Mouse (Mus musculus): ENCODE measurements at regions not wholly inside any gene's neighbourhood (a gene's known extent, or its start where the extent isn't known, plus 50 kb on each side); places are given as distances from the start of the nearest gene placed in this dataset.

DNA sequence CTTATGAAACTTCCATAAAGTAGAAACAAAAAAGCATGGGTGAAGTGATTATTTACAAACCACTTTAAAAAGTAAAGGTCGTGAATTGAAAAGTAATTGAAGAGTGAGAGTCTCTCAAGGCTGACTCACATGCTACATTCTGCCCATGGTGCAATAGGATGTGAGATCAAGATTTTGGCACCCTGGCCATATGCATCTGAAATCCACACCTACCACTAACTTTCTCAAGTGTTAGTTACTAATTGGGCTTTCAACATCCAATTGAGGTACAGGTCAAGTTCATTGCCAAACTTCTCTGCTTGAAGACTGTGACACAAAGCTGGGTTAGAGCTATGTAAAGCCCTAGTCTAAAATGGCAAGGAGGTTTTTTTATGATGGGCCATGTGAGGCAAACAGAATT is 369.7 kb downstream of the Rnf144a start:
- 81% methylated on average over 1 of the region's 1 CpGs for WGBS
- H3K27me3 ChIP-seq = no peaks in the 10 kb centered on the region
- no peak overlapping the region for H3K4me3 ChIP-seq (replicated peaks)
- no peaks in the 10 kb centered on the region for H3K4me1 ChIP-seq
- no peak overlapping the region for H3K4me2 ChIP-seq
- no peaks in the 10 kb centered on the region for H3K9me3 ChIP-seq
- H3K27ac ChIP-seq = no peak overlapping the region
- ATAC-seq (ENCODE audit: low FRiP score) = no peak
- H3K9ac ChIP-seq = no peak overlapping the region
- H3K36me3 ChIP-seq (replicated peaks) = no peaks in the 10 kb centered on the region

DNA sequence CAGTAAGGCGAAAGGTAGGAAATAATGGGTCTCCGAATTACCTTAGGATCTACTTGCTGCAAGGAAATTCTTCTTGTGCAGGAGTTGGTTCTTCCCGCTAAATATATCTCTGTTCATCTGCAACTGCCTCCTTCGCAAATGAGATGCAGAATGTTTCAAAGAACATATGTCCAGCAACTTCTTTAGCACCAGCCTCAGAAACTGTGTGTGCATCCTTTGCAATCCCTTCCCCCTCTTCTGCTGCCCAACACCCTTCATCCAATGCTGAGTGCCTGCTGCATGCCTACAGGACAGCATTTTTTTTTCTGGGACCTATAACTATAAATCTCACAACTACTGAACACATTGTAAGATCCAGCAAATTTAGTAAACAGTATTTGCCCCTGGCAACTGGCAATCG is 402.1 kb downstream of the Rnf144a start:
- H3K27me3 ChIP-seq = no peaks in the 10 kb centered on the region
- no peak overlapping the region for H3K4me3 ChIP-seq (replicated peaks)
- no peak overlapping the region for H3K9ac ChIP-seq
- ATAC-seq (ENCODE audit: low FRiP score) = no peak
- H3K4me1 ChIP-seq = no peaks in the 10 kb centered on the region
- WGBS = 88% methylated on average over 5 of the region's 5 CpGs
- no peak overlapping the region for H3K4me2 ChIP-seq
- H3K36me3 ChIP-seq (replicated peaks) = no peaks in the 10 kb centered on the region
- no peaks in the 10 kb centered on the region for H3K9me3 ChIP-seq
- H3K27ac ChIP-seq = no peak overlapping the region

DNA sequence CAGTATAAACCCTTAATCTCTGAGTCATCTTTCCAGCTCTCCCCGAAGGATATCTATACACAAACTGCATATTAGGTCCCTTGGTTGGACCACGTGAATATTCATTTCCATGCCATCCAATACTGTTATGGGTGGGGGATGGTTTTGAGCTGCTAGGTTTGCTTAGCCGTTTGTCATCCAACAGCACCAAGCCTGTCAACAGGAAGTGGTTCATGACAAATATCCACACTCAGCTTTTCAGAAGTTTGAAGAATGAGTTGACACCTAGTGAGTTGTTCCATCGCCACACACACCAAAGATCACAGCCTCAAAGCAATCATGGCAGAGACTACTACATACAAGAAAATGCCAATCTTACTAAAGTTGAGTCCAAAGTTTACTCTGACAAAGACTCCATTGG is 421.0 kb downstream of the Rnf144a start:
- Histone ChIP-seq H3K4me1 (no peaks in the 10 kb centered on the region), H3K27me3 (no peaks in the 10 kb centered on the region), H3K9ac (no peak overlapping the region), H3K36me3 (replicated peaks) (no peaks in the 10 kb centered on the region), H3K9me3 (no peaks in the 10 kb centered on the region), H3K4me2 (no peak overlapping the region), H3K4me3 (replicated peaks) (no peak overlapping the region), H3K27ac (no peak overlapping the region)
- ATAC-seq (ENCODE audit: low FRiP score) = no peak
- 88% methylated on average over 4 of the region's 4 CpGs for WGBS

DNA sequence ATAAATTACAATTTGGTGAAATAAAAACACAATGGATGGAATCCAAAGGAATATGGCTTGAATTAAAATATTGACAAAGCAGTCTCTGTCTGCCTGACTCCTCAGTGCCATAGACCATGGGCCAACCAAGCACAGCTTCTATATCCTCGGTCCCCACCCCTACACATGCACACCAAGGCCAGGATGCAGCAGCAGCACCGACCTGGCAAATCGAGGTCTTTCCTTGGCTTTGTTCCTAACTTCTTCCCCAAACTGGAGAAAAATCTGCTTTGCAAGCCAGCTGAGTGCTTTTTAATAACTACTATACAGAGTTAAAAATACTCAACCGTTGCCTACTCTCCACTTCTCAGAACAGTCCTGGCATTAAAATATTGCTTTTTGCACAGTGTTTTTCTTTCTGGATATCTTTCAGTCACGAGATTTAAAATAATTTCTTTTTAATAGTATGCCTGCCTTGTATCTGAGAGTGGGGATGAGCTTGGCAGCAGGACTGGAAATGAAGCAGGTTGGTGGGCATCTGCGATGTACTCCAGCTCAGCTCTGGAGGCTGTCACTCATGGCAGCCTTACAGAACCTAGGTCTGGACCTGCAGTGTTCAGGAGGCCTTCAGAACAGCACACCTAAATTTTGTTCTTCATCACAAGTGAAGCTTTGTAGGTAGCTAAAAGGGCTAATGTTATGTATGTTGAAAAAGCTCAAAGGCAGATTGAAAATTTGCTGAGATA is 423.1 kb downstream of the Rnf144a start:
- no peak overlapping the region for H3K4me3 ChIP-seq (replicated peaks)
- H3K27me3 ChIP-seq = no peaks in the 10 kb centered on the region
- H3K27ac ChIP-seq = no peak overlapping the region
- no peaks in the 10 kb centered on the region for H3K4me1 ChIP-seq
- H3K9ac ChIP-seq = no peak overlapping the region
- H3K4me2 ChIP-seq = no peak overlapping the region
- 82% methylated on average over 6 of the region's 6 CpGs for WGBS
- no peaks in the 10 kb centered on the region for H3K36me3 ChIP-seq (replicated peaks)
- ATAC-seq (ENCODE audit: low FRiP score) = no peak
- H3K9me3 ChIP-seq = no peaks in the 10 kb centered on the region

DNA sequence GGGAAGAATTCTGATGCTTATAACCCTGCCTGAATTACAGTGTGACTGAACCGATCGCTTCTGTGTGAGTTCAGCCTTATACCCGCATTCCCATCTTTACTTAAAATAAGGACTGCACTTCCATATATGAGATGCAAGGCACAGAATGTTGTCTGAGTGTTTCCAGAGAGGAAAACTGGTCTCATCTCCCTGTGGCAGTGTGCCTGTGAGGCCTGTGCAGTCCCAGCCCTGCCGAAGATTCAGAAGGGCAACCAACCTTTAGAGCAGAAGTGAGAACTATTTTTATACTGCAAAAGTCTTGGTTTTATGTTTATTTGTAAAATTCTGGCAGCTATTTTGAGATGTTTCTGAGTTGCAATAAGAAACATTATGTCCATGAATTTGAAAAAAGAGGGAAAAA is 432.5 kb downstream of the Rnf144a start:
- H3K36me3 ChIP-seq (replicated peaks) = no peaks in the 10 kb centered on the region
- 95% methylated on average over 4 of the region's 4 CpGs for WGBS
- ATAC-seq (ENCODE audit: low FRiP score) = no peak

DNA sequence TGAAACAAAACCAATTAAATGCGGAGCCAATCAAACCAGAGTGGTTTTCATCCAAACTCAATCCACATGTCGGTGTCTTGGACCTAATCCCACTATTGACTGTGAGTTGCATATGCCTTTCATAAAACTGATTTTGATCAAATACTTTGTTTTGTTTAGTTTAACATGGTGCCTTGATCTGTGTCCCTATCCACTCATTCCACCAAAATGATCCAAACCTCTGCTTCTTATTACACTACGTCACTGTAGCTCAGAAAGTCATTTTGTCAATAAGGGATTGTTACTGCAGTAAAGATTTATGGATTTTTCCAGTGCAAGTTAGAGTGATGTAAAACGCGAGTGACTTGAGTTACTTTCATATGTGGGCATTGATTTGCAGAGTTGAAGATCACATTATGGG is 436.7 kb downstream of the Rnf144a start:
- 88% methylated on average over 5 of the region's 5 CpGs for WGBS
- Histone ChIP-seq H3K9me3 (no peaks in the 10 kb centered on the region), H3K36me3 (replicated peaks) (no peaks in the 10 kb centered on the region), H3K27me3 (no peaks in the 10 kb centered on the region), H3K4me1 (no peaks in the 10 kb centered on the region), H3K4me3 (replicated peaks) (no peak overlapping the region), H3K27ac (no peak overlapping the region), H3K9ac (no peak overlapping the region), H3K4me2 (no peak overlapping the region)
- no peak for ATAC-seq (ENCODE audit: low FRiP score)

More for the DNA sequence above, 432.5 kb downstream of the Rnf144a start:
- Histone ChIP-seq H3K4me1 (no peaks in the 10 kb centered on the region), H3K4me3 (replicated peaks) (no peak overlapping the region), H3K9ac (no peak overlapping the region), H3K4me2 (no peak overlapping the region), H3K27ac (no peak overlapping the region), H3K27me3 (no peaks in the 10 kb centered on the region), H3K9me3 (no peaks in the 10 kb centered on the region)

DNA sequence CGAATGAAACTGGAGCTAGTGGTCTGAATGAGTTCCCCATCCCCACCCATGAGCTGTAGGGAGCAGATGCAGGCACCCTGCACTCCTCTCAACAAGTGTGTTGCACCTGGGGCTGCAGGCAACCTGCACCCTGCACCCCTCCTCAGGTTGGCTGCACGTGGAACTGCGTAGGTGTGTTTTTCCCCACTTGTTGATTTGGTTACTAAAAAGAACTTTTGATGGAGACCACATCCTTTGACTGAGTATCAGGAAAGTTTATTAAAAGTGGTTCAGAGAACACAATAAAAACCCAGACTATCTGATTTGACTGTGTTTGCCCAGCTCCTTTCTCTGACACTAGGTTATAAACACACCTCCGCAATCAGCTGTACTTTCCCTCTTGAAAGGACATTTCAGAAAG is 456.5 kb downstream of the Rnf144a start:
- no peaks in the 10 kb centered on the region for H3K36me3 ChIP-seq (replicated peaks)
- no peak for ATAC-seq (ENCODE audit: low FRiP score)
- no peaks in the 10 kb centered on the region for H3K27me3 ChIP-seq
- no peaks in the 10 kb centered on the region for H3K9me3 ChIP-seq
- H3K4me2 ChIP-seq = no peak overlapping the region
- H3K4me1 ChIP-seq = no peaks in the 10 kb centered on the region
- no peak overlapping the region for H3K9ac ChIP-seq
- 85% methylated on average over 4 of the region's 4 CpGs for WGBS
- H3K4me3 ChIP-seq (replicated peaks) = no peak overlapping the region
- no peak overlapping the region for H3K27ac ChIP-seq

DNA sequence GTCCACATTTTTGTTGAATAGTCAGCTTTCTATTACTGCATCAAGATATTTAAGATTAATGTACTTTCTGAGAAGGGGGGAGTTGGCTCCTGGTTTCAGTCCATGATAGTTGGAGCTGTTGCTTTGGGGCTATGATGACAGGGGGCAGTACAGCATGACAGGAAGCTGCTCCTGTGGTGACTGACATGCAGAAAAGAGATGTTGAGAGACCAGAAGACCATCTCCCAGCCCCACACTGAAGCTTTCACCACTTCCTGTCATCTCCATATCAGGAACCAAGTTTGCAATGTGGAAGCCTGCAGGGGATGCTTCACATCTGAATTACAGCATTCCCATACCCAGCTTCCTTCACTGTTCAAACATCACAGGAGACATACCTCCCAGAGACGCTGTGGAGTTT is 457.5 kb downstream of the Rnf144a start:
- no peak overlapping the region for H3K27ac ChIP-seq
- no peaks in the 10 kb centered on the region for H3K4me1 ChIP-seq
- H3K36me3 ChIP-seq (replicated peaks) = no peaks in the 10 kb centered on the region
- ATAC-seq (ENCODE audit: low FRiP score) = no peak
- H3K4me2 ChIP-seq = no peak overlapping the region
- H3K9ac ChIP-seq = no peak overlapping the region
- no peak overlapping the region for H3K4me3 ChIP-seq (replicated peaks)
- WGBS = 100% methylated on average over 1 of the region's 1 CpGs
- H3K9me3 ChIP-seq = no peaks in the 10 kb centered on the region
- H3K27me3 ChIP-seq = no peaks in the 10 kb centered on the region

DNA sequence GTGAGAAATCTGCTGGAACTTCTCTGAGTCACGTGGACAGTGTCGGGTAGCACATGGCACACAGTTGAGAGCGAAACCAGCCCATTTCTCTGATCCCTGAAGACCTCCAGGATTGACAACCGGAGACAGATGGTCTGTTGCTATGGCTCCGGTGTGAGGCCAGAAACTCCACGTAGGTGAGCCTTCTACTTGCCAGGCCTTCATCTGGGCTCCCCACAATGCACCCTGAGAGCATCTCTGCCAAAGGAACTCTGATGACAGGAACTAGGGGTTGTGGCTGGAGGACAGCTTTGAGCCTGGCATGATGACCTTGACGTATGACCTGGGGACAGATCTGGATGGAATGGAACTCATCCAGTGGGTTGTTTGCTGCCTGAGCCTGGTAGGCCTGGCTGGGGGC is 467.9 kb downstream of the Rnf144a start:
- H3K4me3 ChIP-seq (replicated peaks) = no peak overlapping the region
- 93% methylated on average over 7 of the region's 7 CpGs for WGBS
- H3K4me2 ChIP-seq = no peak overlapping the region
- no peaks in the 10 kb centered on the region for H3K36me3 ChIP-seq (replicated peaks)
- H3K9me3 ChIP-seq = no peaks in the 10 kb centered on the region
- no peak for ATAC-seq (ENCODE audit: low FRiP score)
- no peak overlapping the region for H3K27ac ChIP-seq
- no peak overlapping the region for H3K9ac ChIP-seq
- H3K27me3 ChIP-seq = no peaks in the 10 kb centered on the region
- H3K4me1 ChIP-seq = no peaks in the 10 kb centered on the region

DNA sequence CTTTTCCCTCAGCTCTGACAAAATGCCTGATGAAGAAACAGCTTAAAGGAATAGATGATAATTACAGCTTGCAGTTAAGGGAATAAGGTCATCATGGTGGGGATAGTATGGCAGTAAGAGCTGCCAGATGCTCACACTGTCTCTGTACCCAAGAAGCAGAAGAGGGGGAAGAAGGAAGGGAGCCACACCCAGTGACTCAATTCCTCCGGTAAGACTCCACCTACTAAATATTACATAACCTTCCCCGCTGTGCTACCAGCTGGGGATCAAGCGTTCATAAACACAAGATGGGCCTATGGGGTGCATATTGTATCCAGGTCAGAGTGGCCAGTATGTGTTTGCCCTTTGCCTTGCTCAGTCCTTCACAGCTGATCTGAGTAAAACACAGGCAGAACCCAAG is 468.9 kb downstream of the Rnf144a start:
- H3K9ac ChIP-seq = no peak overlapping the region
- H3K4me2 ChIP-seq = no peak overlapping the region
- no peak for ATAC-seq (ENCODE audit: low FRiP score)
- WGBS = 92% methylated on average over 3 of the region's 3 CpGs
- H3K4me1 ChIP-seq = no peaks in the 10 kb centered on the region
- H3K4me3 ChIP-seq (replicated peaks) = no peak overlapping the region
- H3K27ac ChIP-seq = no peak overlapping the region
- no peaks in the 10 kb centered on the region for H3K27me3 ChIP-seq
- no peaks in the 10 kb centered on the region for H3K9me3 ChIP-seq
- H3K36me3 ChIP-seq (replicated peaks) = no peaks in the 10 kb centered on the region

DNA sequence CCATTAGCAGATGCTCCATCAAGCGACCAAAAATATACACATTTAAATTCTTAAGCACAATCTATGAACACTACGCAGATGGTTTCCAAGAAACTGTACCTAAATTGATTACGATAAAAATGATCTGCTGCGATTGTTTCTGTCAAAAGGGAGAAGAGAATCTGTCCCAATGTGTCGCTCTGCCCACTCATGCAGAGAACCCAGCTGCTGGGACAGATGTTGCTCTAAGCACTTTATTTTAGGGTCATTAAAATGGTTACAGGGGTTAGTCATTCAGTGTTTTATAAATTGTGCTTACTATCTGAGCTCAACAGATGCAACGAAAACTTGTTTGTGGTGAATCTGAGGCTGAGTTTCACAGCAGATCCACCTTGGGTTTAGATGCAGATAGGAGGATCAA is 476.2 kb downstream of the Rnf144a start:
- Histone ChIP-seq H3K4me2 (no peak overlapping the region), H3K4me1 (no peaks in the 10 kb centered on the region), H3K9me3 (no peaks in the 10 kb centered on the region), H3K4me3 (replicated peaks) (no peak overlapping the region), H3K27ac (no peak overlapping the region), H3K9ac (no peak overlapping the region), H3K36me3 (replicated peaks) (no peaks in the 10 kb centered on the region), H3K27me3 (no peaks in the 10 kb centered on the region)
- 82% methylated on average over 6 of the region's 6 CpGs for WGBS
- no peak for ATAC-seq (ENCODE audit: low FRiP score)

DNA sequence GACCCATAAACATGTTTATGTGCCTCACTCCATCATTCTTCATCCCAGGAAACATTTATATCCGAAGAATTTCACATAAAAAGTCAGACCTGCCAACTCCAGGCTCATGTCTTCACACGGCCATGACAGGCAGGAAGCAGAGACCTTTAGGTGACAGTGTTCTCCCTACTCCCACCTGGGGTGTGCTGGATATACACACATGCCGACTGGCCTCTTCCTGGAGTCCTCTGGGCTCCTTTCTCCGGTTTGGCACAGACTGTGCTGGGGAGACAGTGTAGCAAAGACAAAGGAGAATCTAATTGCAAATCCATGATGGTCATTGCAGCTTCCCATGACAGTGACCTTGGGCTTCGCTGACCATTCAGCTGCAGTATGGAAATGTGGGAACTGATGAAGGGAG is 480.1 kb downstream of the Rnf144a start:
- H3K9me3 ChIP-seq = no peaks in the 10 kb centered on the region
- no peaks in the 10 kb centered on the region for H3K4me1 ChIP-seq
- H3K27ac ChIP-seq = no peak overlapping the region
- no peak overlapping the region for H3K4me2 ChIP-seq
- H3K4me3 ChIP-seq (replicated peaks) = no peak overlapping the region
- no peaks in the 10 kb centered on the region for H3K36me3 ChIP-seq (replicated peaks)
- no peak for ATAC-seq (ENCODE audit: low FRiP score)
- WGBS = 85% methylated on average over 5 of the region's 5 CpGs
- H3K9ac ChIP-seq = no peak overlapping the region
- no peaks in the 10 kb centered on the region for H3K27me3 ChIP-seq

DNA sequence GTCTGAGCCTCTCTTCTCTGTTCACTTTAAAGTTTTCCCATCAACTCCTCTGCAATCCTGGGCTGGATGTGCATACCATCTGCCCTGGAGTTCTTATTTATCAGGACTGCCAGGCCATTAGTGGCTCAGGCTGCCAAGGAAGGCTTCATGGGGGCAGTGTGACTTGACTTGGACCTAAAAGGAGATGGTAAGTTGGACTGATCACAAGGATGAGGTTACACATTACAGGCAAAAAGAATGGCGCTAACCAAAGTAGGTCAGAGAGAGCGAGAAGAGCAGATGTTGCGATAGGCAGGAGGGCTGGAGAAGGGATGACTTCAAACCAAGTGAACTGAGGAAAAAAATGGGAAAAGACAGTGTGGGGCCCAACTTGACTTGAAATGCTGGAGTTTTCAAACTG is 480.5 kb downstream of the Rnf144a start:
- H3K27ac ChIP-seq = no peak overlapping the region
- no peak overlapping the region for H3K9ac ChIP-seq
- H3K4me1 ChIP-seq = no peaks in the 10 kb centered on the region
- no peak for ATAC-seq (ENCODE audit: low FRiP score)
- no peaks in the 10 kb centered on the region for H3K9me3 ChIP-seq
- no peak overlapping the region for H3K4me2 ChIP-seq
- H3K27me3 ChIP-seq = no peaks in the 10 kb centered on the region
- no peak overlapping the region for H3K4me3 ChIP-seq (replicated peaks)
- no peaks in the 10 kb centered on the region for H3K36me3 ChIP-seq (replicated peaks)
- 89% methylated on average over 3 of the region's 3 CpGs for WGBS
